Comparison of ENCODE assay signal across 16 mouse cellular contexts in the genomic region with DNA sequence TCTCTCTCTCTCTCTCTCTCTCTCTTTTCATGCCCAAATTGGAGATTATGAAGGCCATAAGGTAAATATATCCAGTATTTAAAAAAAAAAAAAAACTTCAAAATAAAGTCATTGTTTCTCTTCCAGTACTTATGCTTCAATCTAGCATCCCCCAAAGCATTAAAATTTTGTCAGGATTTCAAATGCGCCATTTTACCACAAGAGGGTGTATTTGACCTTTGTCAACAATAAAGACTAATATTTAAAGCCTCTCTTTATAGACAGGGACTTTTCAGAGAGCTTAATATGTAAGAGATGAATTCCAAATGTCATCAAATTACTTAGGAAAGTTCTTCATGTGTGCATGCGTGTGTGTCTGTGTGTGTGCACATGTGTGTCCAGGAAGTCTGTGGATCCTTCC.
A peak's percentile ranks its signal among the peaks of the same experiment; 100 is the strongest.
DNase-seq lines count a peak whose midpoint lies in the region; ATAC-seq and TF ChIP-seq lines count a peak whose summit lies in the region.
"Had no signal": no experiment of that assay in that cellular context is flagged by ENCODE, and none has a peak within 500 bp of the region (broad histone marks: within the 10 kb centered on the region; RNA-seq: fewer than 3 reads in every experiment).

No protein-coding gene starts in this region.

- no peaks in the 10 kb centered on the region for H3K9me3 ChIP-seq in embryonic facial prominence, embryonic 11.5 days (replicated peaks; ENCODE audit: control insufficient read depth, low read length)
- H3K9me3 ChIP-seq in embryonic facial prominence, embryonic 10.5 days: no peaks in the 10 kb centered on the region
- H3K9me3 ChIP-seq in heart, embryonic 13.5 days: no peaks in the 10 kb centered on the region
- no peaks in the 10 kb centered on the region for H3K9me3 ChIP-seq in embryonic facial prominence, embryonic 14.5 days (ENCODE audit: control insufficient read depth, low read length)
- peaks cover 3% of the 10 kb centered on the region; the same call in 1 of the 2 replicates for H3K9me3 ChIP-seq in liver, postnatal 0 days (ENCODE audit: low read length)
- H3K9me3 ChIP-seq: hindbrain, embryonic 15.5 days; midbrain, embryonic 13.5 days had no signal

- WGBS in embryonic facial prominence, embryonic 11.5 days: 82% methylated on average over 2 of the region's 2 CpGs
- WGBS in embryonic facial prominence, embryonic 10.5 days: 85% methylated on average over 2 of the region's 2 CpGs
- WGBS in heart, embryonic 13.5 days: 79% methylated on average over 2 of the region's 2 CpGs
- WGBS in embryonic facial prominence, embryonic 14.5 days: 67% methylated on average over 2 of the region's 2 CpGs
- 75% methylated on average over 2 of the region's 2 CpGs for WGBS in liver, postnatal 0 days (ENCODE audit: insufficient replicate concordance)

- intact Hi-C loops in heart, postnatal 25 days (cut with DNase I): no loop called here

- no peak overlapping the region for H3K9ac ChIP-seq in embryonic facial prominence, embryonic 11.5 days (replicated peaks; ENCODE audit: low read length)
- no peak overlapping the region for H3K9ac ChIP-seq in heart, embryonic 13.5 days
- no peak overlapping the region for H3K9ac ChIP-seq in embryonic facial prominence, embryonic 14.5 days (ENCODE audit: low read depth, low read length)
- H3K9ac ChIP-seq in liver, postnatal 0 days (replicated peaks): no peak overlapping the region
- H3K9ac ChIP-seq: hindbrain, embryonic 15.5 days; midbrain, embryonic 13.5 days had no signal

- no peak for TF ChIP-seq EP300 in liver, postnatal 0 days (IDR thresholded peaks at IDR 0.05; ENCODE audit: low read depth)

- peak; percentile 65 for TF ChIP-seq CTCF in layer of hippocampus, adult 2 months (conservative IDR thresholded peaks at IDR 0.05)
- TF ChIP-seq CTCF in liver, postnatal 0 days (IDR thresholded peaks at IDR 0.05; ENCODE audit: low read depth): no peak

- DNase-seq in embryonic facial prominence, embryonic 11.5 days (ENCODE audit: low spot score): peak; percentile 18
- DNase-seq in embryonic facial prominence, embryonic 10.5 days (ENCODE audit: low spot score): no peak
- no peak for DNase-seq in heart, postnatal 25 days (ENCODE audit: low spot score)
- no peak for DNase-seq in layer of hippocampus, adult 2 months (ENCODE audit: low spot score in 2 of 2)
- DNase-seq in layer of hippocampus, postnatal 10 days (ENCODE audit: low spot score in 2 of 2): no peak
- DNase-seq in embryonic facial prominence, embryonic 14.5 days (ENCODE audit: low spot score): peak; percentile 41
- DNase-seq in liver, postnatal 0 days: no peak
- DNase-seq: adrenal gland, postnatal 14 days; cerebellum, adult 9-10 months; kidney, adult 8-10 months; kidney, postnatal 4 days; right cerebral cortex, adult 18-20 months had no signal

- H3K4me1 ChIP-seq in embryonic facial prominence, embryonic 11.5 days (ENCODE audit: control insufficient read depth, insufficient read depth, low read length): no peaks in the 10 kb centered on the region
- H3K4me1 ChIP-seq in embryonic facial prominence, embryonic 10.5 days: peaks cover 6% of the 10 kb centered on the region
- H3K4me1 ChIP-seq in heart, embryonic 13.5 days: peaks cover 42% of the 10 kb centered on the region
- H3K4me1 ChIP-seq in embryonic facial prominence, embryonic 14.5 days (ENCODE audit: control insufficient read depth, insufficient read depth, low read length): no peaks in the 10 kb centered on the region
- no peaks in the 10 kb centered on the region for H3K4me1 ChIP-seq in liver, postnatal 0 days (ENCODE audit: insufficient read depth)
- H3K4me1 ChIP-seq: hindbrain, embryonic 15.5 days; midbrain, embryonic 13.5 days had no signal

- H3K4me3 ChIP-seq in embryonic facial prominence, embryonic 11.5 days (ENCODE audit: low read depth, low read length): no peak overlapping the region
- no peak overlapping the region for H3K4me3 ChIP-seq in embryonic facial prominence, embryonic 10.5 days
- no peak overlapping the region for H3K4me3 ChIP-seq in heart, embryonic 13.5 days
- H3K4me3 ChIP-seq in layer of hippocampus, adult 2 months: no peak overlapping the region
- no peak overlapping the region for H3K4me3 ChIP-seq in embryonic facial prominence, embryonic 14.5 days (ENCODE audit: low read depth, low read length)
- no peak overlapping the region for H3K4me3 ChIP-seq in liver, postnatal 0 days (ENCODE audit: low read depth, low read length)
- H3K4me3 ChIP-seq: hindbrain, embryonic 15.5 days; midbrain, embryonic 13.5 days had no signal

- ATAC-seq in embryonic facial prominence, embryonic 11.5 days (replicated peaks; ENCODE audit: insufficient number of reproducible peaks, low FRiP score, low TSS enrichment, low read depth): no peak
- ATAC-seq in heart, embryonic 13.5 days (ENCODE audit: extremely low read depth, insufficient number of reproducible peaks, low FRiP score, low TSS enrichment): no peak
- no peak for ATAC-seq in embryonic facial prominence, embryonic 14.5 days (ENCODE audit: low read depth)
- ATAC-seq in liver, postnatal 0 days: no peak
- ATAC-seq: midbrain, embryonic 13.5 days had no signal

- H3K36me3 ChIP-seq in embryonic facial prominence, embryonic 11.5 days (replicated peaks; ENCODE audit: control insufficient read depth, insufficient read depth, low read depth, low read length): no peaks in the 10 kb centered on the region
- no peaks in the 10 kb centered on the region for H3K36me3 ChIP-seq in embryonic facial prominence, embryonic 10.5 days (replicated peaks)
- no peaks in the 10 kb centered on the region for H3K36me3 ChIP-seq in heart, embryonic 13.5 days
- no peaks in the 10 kb centered on the region for H3K36me3 ChIP-seq in embryonic facial prominence, embryonic 14.5 days (ENCODE audit: control insufficient read depth, insufficient read depth, low read length)
- H3K36me3 ChIP-seq in liver, postnatal 0 days (replicated peaks; ENCODE audit: insufficient read depth, low read length): no peaks in the 10 kb centered on the region
- H3K36me3 ChIP-seq: hindbrain, embryonic 15.5 days; midbrain, embryonic 13.5 days had no signal

- H3K27me3 ChIP-seq in embryonic facial prominence, embryonic 11.5 days (ENCODE audit: control insufficient read depth, insufficient read depth, low read length): no peaks in the 10 kb centered on the region
- 0 out of 2 replicates have a peak, but pooled peaks cover 3% of the 10 kb centered on the region for H3K27me3 ChIP-seq in embryonic facial prominence, embryonic 10.5 days (replicated peaks; ENCODE audit: low read depth, poor library complexity, severe bottlenecking)
- H3K27me3 ChIP-seq in heart, embryonic 13.5 days (replicated peaks): no peaks in the 10 kb centered on the region
- no peaks in the 10 kb centered on the region for H3K27me3 ChIP-seq in embryonic facial prominence, embryonic 14.5 days (replicated peaks; ENCODE audit: control insufficient read depth, insufficient read depth, low read length)
- H3K27me3 ChIP-seq in liver, postnatal 0 days (ENCODE audit: insufficient read depth, low read length): no peaks in the 10 kb centered on the region
- H3K27me3 ChIP-seq: hindbrain, embryonic 15.5 days had no signal

- no peak overlapping the region for H3K4me2 ChIP-seq in embryonic facial prominence, embryonic 11.5 days (ENCODE audit: low read depth, low read length)
- no peak overlapping the region for H3K4me2 ChIP-seq in heart, embryonic 13.5 days
- H3K4me2 ChIP-seq in embryonic facial prominence, embryonic 14.5 days (ENCODE audit: low read depth, low read length): no peak overlapping the region
- no peak overlapping the region for H3K4me2 ChIP-seq in liver, postnatal 0 days (ENCODE audit: low read depth, low read length)
- H3K4me2 ChIP-seq: hindbrain, embryonic 15.5 days; liver, embryonic 11.5 days; midbrain, embryonic 13.5 days had no signal

- H3K27ac ChIP-seq in embryonic facial prominence, embryonic 11.5 days (replicated peaks; ENCODE audit: low read depth, low read length): no peak overlapping the region
- no peak overlapping the region for H3K27ac ChIP-seq in embryonic facial prominence, embryonic 10.5 days (replicated peaks)
- peak overlapping the region; percentile 77; the same call in 1 of the 2 replicates for H3K27ac ChIP-seq in heart, embryonic 13.5 days (replicated peaks)
- no peak overlapping the region for H3K27ac ChIP-seq in layer of hippocampus, adult 2 months
- H3K27ac ChIP-seq in embryonic facial prominence, embryonic 14.5 days (replicated peaks; ENCODE audit: low read depth, low read length): no peak overlapping the region
- no peak overlapping the region for H3K27ac ChIP-seq in liver, postnatal 0 days (ENCODE audit: low read depth)
- H3K27ac ChIP-seq: hindbrain, embryonic 15.5 days; midbrain, embryonic 13.5 days had no signal

Comparison
In these comparisons a context has a peak if more than half of its experiments do, and no peak if none do; other contexts are left out.
1. DNase-seq: peak in embryonic facial prominence, embryonic 11.5 days (single experiment) and embryonic facial prominence, embryonic 14.5 days (single experiment); none in embryonic facial prominence, embryonic 10.5 days (single experiment), heart, postnatal 25 days (single experiment), layer of hippocampus, adult 2 months (0 of 2), layer of hippocampus, postnatal 10 days (0 of 2) and liver, postnatal 0 days (single experiment).